Mouse (Mus musculus): Measurements from ENCODE around the gene Srrm2.

DNA sequence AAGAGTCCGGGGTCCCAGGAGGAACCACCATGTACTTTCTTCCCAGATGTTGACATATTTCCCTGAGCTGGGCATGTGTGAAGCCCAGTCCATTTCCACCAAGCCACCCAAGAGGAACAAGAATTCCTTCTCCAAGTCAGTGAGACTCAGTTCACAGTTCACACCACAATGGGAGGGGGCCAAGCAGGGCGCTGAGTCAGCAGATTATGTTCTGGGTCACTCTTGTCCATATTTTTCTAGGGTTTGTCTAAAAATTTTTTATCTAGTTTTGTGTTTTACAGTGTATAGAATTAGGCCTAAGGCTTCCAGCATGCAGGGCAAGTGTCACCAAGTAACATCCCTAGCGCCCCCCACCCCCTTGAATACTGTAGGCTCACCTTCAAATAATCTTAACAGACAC lies 29.2 kb upstream of the Srrm2 start:
- TF ChIP-seq CHD2 (IDR thresholded peaks at IDR 0.05; ENCODE audit: low read depth, low read length): no peak
- TF ChIP-seq ZC3H11A (IDR thresholded peaks at IDR 0.05; ENCODE audit: borderline replicate concordance, low read depth, low read length): no peak
- no peak for TF ChIP-seq ZNF384 (IDR thresholded peaks at IDR 0.05; ENCODE audit: low read depth, low read length)
